Mouse (Mus musculus) MEL (cell line): ENCODE data around the gene Add1. TPM values are rescaled to one million over a fixed set of nuclear protein-coding genes. Genes with fewer than 3 reads are reported as not detected.
A peak's percentile ranks its signal among the peaks of the same experiment; 100 is the strongest.

Source experiments
- DNase-seq: peaks from one replicate; pipeline ENCODE4 v3.0.0; 2011; ENCODE audit warnings: low read depth, low spot score
- H3K27ac ChIP-seq: 2 replicates; pipeline ENCODE4 v1.5.1; 2012; ENCODE audit warnings: low read depth, mild to moderate bottlenecking, control low read depth, low read length, moderate library complexity; ENCODE audit not compliant: control insufficient read depth
- H3K27me3 ChIP-seq, 2 experiments: fragments of 150-350 bp in 1 of 2; sonication (generic) in 1 of 2; 2 replicates each; pipeline ENCODE4 v1.6.1; 2012; ENCODE audit warnings: low read length in 2 of 2, mild to moderate bottlenecking in 2 of 2, improper control_type of control experiment in 1 of 2, moderate library complexity in 1 of 2; ENCODE audit not compliant: insufficient read depth in 2 of 2, control insufficient read depth in 1 of 2
- H3K36me3 ChIP-seq, 2 experiments: 2 replicates each; pipeline ENCODE4 v1.6.1; 2012 to 2014; ENCODE audit warnings: low read length in 2 of 2, improper control_type of control experiment in 1 of 2, inconsistent platforms in 1 of 2, mild to moderate bottlenecking in 1 of 2; ENCODE audit not compliant: insufficient read depth in 2 of 2, control insufficient read depth in 1 of 2
- H3K4me1 ChIP-seq, 2 experiments: fragments of 150-350 bp in 1 of 2; sonication (generic) in 1 of 2; 2 replicates each; pipeline ENCODE4 v1.6.1; 2012; ENCODE audit warnings: low read length in 2 of 2, improper control_type of control experiment in 1 of 2, mild to moderate bottlenecking in 1 of 2; ENCODE audit not compliant: insufficient read depth in 2 of 2, control insufficient read depth in 1 of 2
- H3K4me3 ChIP-seq, 2 experiments: fragments of 150-350 bp in 1 of 2; sonication (generic) in 1 of 2; 2 replicates each; pipeline ENCODE4 v1.5.1; 2012; ENCODE audit warnings: low read depth in 2 of 2, low read length in 2 of 2, mild to moderate bottlenecking in 2 of 2, moderate library complexity in 2 of 2, control low read depth in 1 of 2, improper control_type of control experiment in 1 of 2; ENCODE audit not compliant: control insufficient read depth in 1 of 2, insufficient read depth in 1 of 2
- H3K79me2 ChIP-seq: 2 replicates; pipeline ENCODE4 v1.6.1; 2012; ENCODE audit warnings: mild to moderate bottlenecking, low read length, moderate library complexity; ENCODE audit not compliant: control insufficient read depth, poor library complexity, insufficient read depth
- H3K9ac ChIP-seq: 2 replicates; pipeline ENCODE4 v1.6.1; 2012; ENCODE audit warnings: low read depth, mild to moderate bottlenecking, control low read depth, low read length, moderate library complexity; ENCODE audit not compliant: control insufficient read depth, poor library complexity, severe bottlenecking
- H3K9me3 ChIP-seq: fragments of 150-350 bp; sonication (generic); replicated peaks from 2 replicates; pipeline ENCODE4 v1.6.1; 2012; ENCODE audit warnings: mild to moderate bottlenecking, low read length, improper control_type of control experiment, moderate library complexity; ENCODE audit not compliant: insufficient read depth
- BHLHE40 ChIP-seq: IDR thresholded peaks from 2 replicates; pipeline ENCODE4 v1.6.1; 2012; ENCODE audit warnings: low read depth, mild to moderate bottlenecking, inconsistent platforms, low read length, improper control_type of control experiment, borderline replicate concordance
- CHD1 ChIP-seq: IDR thresholded peaks from 2 replicates; pipeline ENCODE4 v1.6.1; 2012; ENCODE audit warnings: low read depth, mild to moderate bottlenecking, inconsistent platforms, low read length, improper control_type of control experiment
- CHD2 ChIP-seq: IDR thresholded peaks from 2 replicates; pipeline ENCODE4 v1.6.1; 2011; ENCODE audit warnings: low read length, improper control_type of control experiment
- CTCF ChIP-seq, 3 experiments: IDR thresholded peaks in 2 of 3; conservative IDR thresholded peaks in 1 of 3; 2 replicates each; pipeline ENCODE4 v1.5.1; 2011 to 2012; ENCODE audit warnings: low read length in 3 of 3, low read depth in 2 of 3, mild to moderate bottlenecking in 2 of 3, improper control_type of control experiment in 1 of 3, inconsistent platforms in 1 of 3, mixed read lengths in 1 of 3, moderate library complexity in 1 of 3; ENCODE audit not compliant: control insufficient read depth in 1 of 3, insufficient read depth in 1 of 3, poor library complexity in 1 of 3, severe bottlenecking in 1 of 3
- E2F4 ChIP-seq: IDR thresholded peaks from 2 replicates; pipeline ENCODE4 v1.6.1; 2011; ENCODE audit warnings: low read depth, low read length, improper control_type of control experiment, borderline replicate concordance
- ELF1 ChIP-seq: IDR thresholded peaks from 2 replicates; pipeline ENCODE4 v1.6.1; 2014; ENCODE audit warnings: low read depth, mild to moderate bottlenecking, inconsistent platforms, low read length, improper control_type of control experiment, moderate library complexity
- EP300 ChIP-seq, 2 experiments: IDR thresholded peaks; 2 replicates each; pipeline ENCODE4 v1.6.1; 2011; ENCODE audit warnings: improper control_type of control experiment in 2 of 2, low read length in 2 of 2, low read depth in 1 of 2, mild to moderate bottlenecking in 1 of 2
- GABPA ChIP-seq: IDR thresholded peaks from 2 replicates; pipeline ENCODE4 v1.6.1; 2012; ENCODE audit warnings: low read depth, mild to moderate bottlenecking, inconsistent platforms, low read length, improper control_type of control experiment, moderate library complexity
- HCFC1 ChIP-seq: IDR thresholded peaks from 2 replicates; pipeline ENCODE4 v1.6.1; 2012; ENCODE audit warnings: low read depth, mild to moderate bottlenecking, inconsistent platforms, low read length, improper control_type of control experiment, moderate library complexity
- JUND ChIP-seq: IDR thresholded peaks from 2 replicates; pipeline ENCODE4 v1.6.1; 2011; ENCODE audit warnings: low read depth, mild to moderate bottlenecking, improper control_type of control experiment, low read length
- KAT2A ChIP-seq: conservative IDR thresholded peaks from 2 replicates; pipeline ENCODE4 v1.6.1; 2012; ENCODE audit warnings: low read depth, low read length, improper control_type of control experiment, inconsistent platforms
- MAZ ChIP-seq: IDR thresholded peaks from 2 replicates; pipeline ENCODE4 v1.6.1; 2012; ENCODE audit warnings: low read depth, mild to moderate bottlenecking, inconsistent platforms, low read length, improper control_type of control experiment
- MEF2A ChIP-seq: IDR thresholded peaks from 2 replicates; pipeline ENCODE4 v1.6.1; 2014; ENCODE audit warnings: low read depth, mild to moderate bottlenecking, inconsistent platforms, low read length, improper control_type of control experiment; ENCODE audit not compliant: poor library complexity, insufficient replicate concordance, severe bottlenecking; ENCODE audit errors: extremely low read depth
- MXI1 ChIP-seq: IDR thresholded peaks from 2 replicates; pipeline ENCODE4 v1.6.1; 2011; ENCODE audit warnings: mild to moderate bottlenecking, low read depth, low read length, improper control_type of control experiment
- MYC ChIP-seq: IDR thresholded peaks from 2 replicates; pipeline ENCODE4 v1.6.1; 2011; ENCODE audit warnings: low read depth, mild to moderate bottlenecking, low read length, improper control_type of control experiment, moderate library complexity
- POLR2A ChIP-seq, 2 experiments: IDR thresholded peaks; 2 replicates each; pipeline ENCODE4 v1.6.1; 2011 to 2012; ENCODE audit warnings: low read length in 2 of 2, mild to moderate bottlenecking in 2 of 2, control low read depth in 1 of 2, improper control_type of control experiment in 1 of 2, low read depth in 1 of 2, moderate library complexity in 1 of 2; ENCODE audit not compliant: control insufficient read depth in 1 of 2, insufficient read depth in 1 of 2, poor library complexity in 1 of 2
- POLR2AphosphoS2 ChIP-seq: IDR thresholded peaks from 2 replicates; pipeline ENCODE4 v1.6.1; 2011; ENCODE audit warnings: low read length, improper control_type of control experiment
- POLR2AphosphoS5 ChIP-seq: IDR thresholded peaks from 2 replicates; pipeline ENCODE4 v1.6.1; 2012; ENCODE audit warnings: low read depth, borderline replicate concordance, mild to moderate bottlenecking, inconsistent platforms, low read length, moderate library complexity, mixed read lengths
- RAD21 ChIP-seq: IDR thresholded peaks from 2 replicates; pipeline ENCODE4 v1.6.1; 2011; ENCODE audit warnings: mild to moderate bottlenecking, low read depth, low read length, improper control_type of control experiment
- RCOR1 ChIP-seq: IDR thresholded peaks from 2 replicates; pipeline ENCODE4 v1.6.1; 2012; ENCODE audit warnings: low read depth, mild to moderate bottlenecking, inconsistent platforms, low read length, improper control_type of control experiment
- SIN3A ChIP-seq: IDR thresholded peaks from 2 replicates; pipeline ENCODE4 v1.6.1; 2012; ENCODE audit warnings: low read length, improper control_type of control experiment, inconsistent platforms
- TBP ChIP-seq: IDR thresholded peaks from 2 replicates; pipeline ENCODE4 v1.8.0; 2011; ENCODE audit warnings: low read depth, low read length, improper control_type of control experiment
- TCF12 ChIP-seq: IDR thresholded peaks from 2 replicates; pipeline ENCODE4 v1.6.1; 2014; ENCODE audit warnings: low read depth, mild to moderate bottlenecking, inconsistent platforms, low read length, improper control_type of control experiment, moderate library complexity
- UBTF ChIP-seq: IDR thresholded peaks from 2 replicates; pipeline ENCODE4 v1.6.1; 2012; ENCODE audit warnings: low read depth, mild to moderate bottlenecking, inconsistent platforms, low read length, improper control_type of control experiment, moderate library complexity, borderline replicate concordance; ENCODE audit not compliant: insufficient read depth
- USF1 ChIP-seq: IDR thresholded peaks from 2 replicates; pipeline ENCODE4 v1.6.1; 2014; ENCODE audit warnings: low read depth, mild to moderate bottlenecking, inconsistent platforms, low read length, improper control_type of control experiment, moderate library complexity
- ZKSCAN1 ChIP-seq: IDR thresholded peaks from 2 replicates; pipeline ENCODE4 v1.6.1; 2012; ENCODE audit warnings: low read depth, mild to moderate bottlenecking, inconsistent platforms, low read length, improper control_type of control experiment, moderate library complexity
- ZMIZ1 ChIP-seq: IDR thresholded peaks from 2 replicates; pipeline ENCODE4 v1.6.1; 2012; ENCODE audit warnings: low read depth, mild to moderate bottlenecking, inconsistent platforms, low read length, improper control_type of control experiment, moderate library complexity
- polyA plus RNA-seq, 2 experiments: library from polyadenylated mRNA; stranded (reverse) in 1 of 2; unstranded in 1 of 2; fragments of >175 nt in 1 of 2; fragments of >200 nt in 1 of 2; gene quantifications; 2 replicates each; pipeline versions ENCODE4 v1.2.1 to v1.2.4; 2012; ENCODE audit warnings: low replicate concordance in 2 of 2, low read depth in 1 of 2; ENCODE audit not compliant: insufficient read length in 2 of 2, insufficient read depth in 1 of 2, missing spikeins in 1 of 2
- total RNA-seq: library from RNA; depleted of rRNA; stranded (reverse); fragments of 300-350 nt; gene quantifications from 2 replicates; pipeline ENCODE4 v1.2.3, GENCODE M21; 2012

Add1 gene
- total and polyA plus RNA-seq, 3 experiments = 79.3 to 127 TPM; not detected in 1

GRCm38 (mm10) chr5:34659686-34660590, 86.5 kb downstream of the Add1 start, which contains the start of the genes Nop14 and Grk4 (continued):
- TF ChIP-seq ZKSCAN1 (no peak), POLR2AphosphoS5 (peak; percentile 97; the same call in 1 of the 2 replicates), CHD1 (no peak), MYC (peak; percentile 98), RAD21 (peak; percentile 44), CHD2 (peak; percentile 98), CTCF (IDR thresholded peaks at IDR 0.05 in 2 of 3, conservative IDR thresholded peaks at IDR 0.05 in 1 of 3; ENCODE audit: control insufficient read depth in 1 of 3, insufficient read depth in 1 of 3, low read depth in 2 of 3, low read length in 3 of 3, poor library complexity in 1 of 3, severe bottlenecking in 1 of 3) (peak; percentile 86 to 99 (median 94)), USF1 (no peak), ZMIZ1 (peak; percentile 96), GABPA (no peak), E2F4 (no peak)

GRCm38 (mm10) chr5:34660591-34661130, 87.2 kb downstream of the Add1 start:
- H3K36me3 ChIP-seq = peaks cover 9 to 19% of the 10 kb centered on the region in 2 experiments; a peak in 3 of 4 replicates
- H3K27me3 ChIP-seq = no peaks in the 10 kb centered on the region
- H3K27ac ChIP-seq = peak overlapping the region; percentile 81
- H3K9ac ChIP-seq = peak overlapping the region; percentile 80
- H3K79me2 ChIP-seq = peaks cover 21% of the 10 kb centered on the region
- peak; percentile 83 for DNase-seq
- TF ChIP-seq CTCF (IDR thresholded peaks at IDR 0.05 in 2 of 3, conservative IDR thresholded peaks at IDR 0.05 in 1 of 3; ENCODE audit: control insufficient read depth in 1 of 3, insufficient read depth in 1 of 3, low read depth in 2 of 3, low read length in 3 of 3, poor library complexity in 1 of 3, severe bottlenecking in 1 of 3) (peak in 1 of 3 experiments; percentile 18; a peak in 2 of 6 replicates), KAT2A (no peak), MEF2A (no peak), EP300 (IDR thresholded peaks at IDR 0.05; ENCODE audit: low read depth in 1 of 2, low read length in 2 of 2) (no peak), TCF12 (no peak), JUND (no peak), BHLHE40 (no peak), SIN3A (no peak), POLR2AphosphoS2 (no peak), POLR2AphosphoS5 (no peak), MXI1 (no peak), MAZ (0 out of 2 replicates have a peak, but pooled peaks have one; percentile 28), POLR2A (IDR thresholded peaks at IDR 0.05; ENCODE audit: control insufficient read depth in 1 of 2, insufficient read depth in 1 of 2, low read depth in 1 of 2, low read length in 2 of 2, poor library complexity in 1 of 2) (no peak; a peak in 1 of 4 replicates), RCOR1 (no peak), CHD1 (0 out of 2 replicates have a peak, but pooled peaks have one; percentile 70), TBP (peak; percentile 58), ELF1 (no peak), UBTF (peak; percentile 98; the same call in 1 of the 2 replicates), CHD2 (no peak), HCFC1 (no peak; the same call in 1 of the 2 replicates)
- TF ChIP-seq, all 39 proteins: peak for 5
- H3K4me1 ChIP-seq = peaks cover 5 to 14% of the 10 kb centered on the region in 2 experiments; a peak in 3 of 4 replicates
- peak overlapping the region; percentile 81 to 87 for H3K4me3 ChIP-seq
- no peaks in the 10 kb centered on the region for H3K9me3 ChIP-seq
